Mouse (Mus musculus) thymus, postnatal 10 days (tissue): ENCODE data around the gene Tnfsf13.
"Not testable (repeated sequence)": the region's sequence is repeated elsewhere in the genome, so short reads cannot be mapped to it uniquely, and the experiment has no call there.

Experiments
- DNase-seq, 2 experiments: peaks; one replicate each; pipeline ENCODE4 v3.0.0; 2021; ENCODE audit warnings: low spot score in 2 of 2

Tnfsf13 gene

GRCm38 (mm10) chr11:69703814-69704612 is 18.4 kb upstream of the Tnfsf13 start:
- no peak for DNase-seq

DNA sequence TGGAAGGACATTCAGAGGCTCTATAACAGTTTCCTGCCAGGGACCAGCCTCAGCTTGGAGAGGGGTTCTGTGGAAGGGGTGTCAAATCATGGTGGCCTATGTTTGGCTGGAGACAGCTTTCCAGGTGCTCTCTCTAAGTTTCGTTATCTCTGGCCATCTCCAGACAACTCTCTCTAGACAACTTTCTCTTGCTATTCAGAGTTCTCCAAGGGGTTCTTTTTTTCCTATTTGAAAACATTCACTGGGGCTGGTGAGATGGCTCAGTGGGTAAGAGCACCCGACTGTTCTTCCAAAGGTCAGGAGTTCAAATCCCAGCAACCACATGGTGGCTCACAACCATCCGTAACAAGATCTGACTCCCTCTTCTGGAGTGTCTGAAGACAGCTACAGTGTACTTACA is 17.8 kb upstream of the Tnfsf13 start:
- DNase-seq: not testable (repeated sequence)

DNA sequence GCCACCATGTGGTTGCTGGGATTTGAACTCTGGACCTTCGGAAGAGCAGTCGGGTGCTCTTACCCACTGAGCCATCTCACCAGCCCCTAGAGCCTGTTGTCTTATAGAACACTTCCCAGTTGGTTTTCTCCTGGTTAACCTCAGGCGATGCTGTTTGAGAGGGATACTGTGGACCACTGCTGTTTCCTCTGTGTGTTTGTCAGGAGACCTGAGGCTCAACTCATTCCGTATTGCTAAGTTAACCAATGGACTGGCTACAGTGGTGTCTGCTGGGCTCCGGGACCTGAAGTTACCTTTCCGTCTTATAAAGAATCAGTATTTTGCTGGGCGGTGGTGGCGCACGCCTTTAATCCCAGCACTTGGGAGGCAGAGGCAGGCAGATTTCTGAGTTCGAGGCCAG is 17.3 kb upstream of the Tnfsf13 start:
- DNase-seq: not testable (repeated sequence)

DNA sequence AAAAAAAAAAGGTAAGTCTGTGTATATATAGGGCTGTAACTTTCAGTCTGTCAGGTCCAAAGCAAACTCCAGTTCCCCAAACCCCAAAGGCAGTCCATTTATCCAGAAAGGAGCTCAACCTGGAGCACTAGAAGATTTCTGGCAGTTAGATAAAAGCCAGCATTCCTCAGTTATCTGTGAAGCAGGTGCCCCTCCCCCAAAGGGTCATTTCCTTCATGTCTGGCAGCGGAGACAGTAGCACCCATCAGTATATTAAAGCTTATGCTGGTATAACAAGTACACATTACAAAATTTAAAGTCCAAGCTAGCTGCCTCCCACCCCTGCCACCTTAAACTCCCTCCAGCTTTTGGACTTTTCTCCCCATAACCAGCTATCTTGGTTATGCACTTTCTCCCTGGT is 14.0 kb upstream of the Tnfsf13 start:
- DNase-seq: no peak

- DNase-seq: no peak
These were observed 13.0 kb upstream of the Tnfsf13 start for GRCm38 (mm10) chr11:69698574-69698973.

- DNase-seq: no peak
These were observed 11.8 kb upstream of the Tnfsf13 start for GRCm38 (mm10) chr11:69697396-69697795.

- DNase-seq: no peak
These were observed 10.0 kb upstream of the Tnfsf13 start, which contains the start of the genes Tnfsf12 and Tnfsfm13 for GRCm38 (mm10) chr11:69695361-69696181. Gene Tnfsf12 (minus strand): TSS chr11:69695849. Gene Tnfsfm13 (minus strand): TSS chr11:69696098.

GRCm38 (mm10) chr11:69695046-69695360 is 9.4 kb upstream of the Tnfsf13 start:
- DNase-seq: no peak

DNA sequence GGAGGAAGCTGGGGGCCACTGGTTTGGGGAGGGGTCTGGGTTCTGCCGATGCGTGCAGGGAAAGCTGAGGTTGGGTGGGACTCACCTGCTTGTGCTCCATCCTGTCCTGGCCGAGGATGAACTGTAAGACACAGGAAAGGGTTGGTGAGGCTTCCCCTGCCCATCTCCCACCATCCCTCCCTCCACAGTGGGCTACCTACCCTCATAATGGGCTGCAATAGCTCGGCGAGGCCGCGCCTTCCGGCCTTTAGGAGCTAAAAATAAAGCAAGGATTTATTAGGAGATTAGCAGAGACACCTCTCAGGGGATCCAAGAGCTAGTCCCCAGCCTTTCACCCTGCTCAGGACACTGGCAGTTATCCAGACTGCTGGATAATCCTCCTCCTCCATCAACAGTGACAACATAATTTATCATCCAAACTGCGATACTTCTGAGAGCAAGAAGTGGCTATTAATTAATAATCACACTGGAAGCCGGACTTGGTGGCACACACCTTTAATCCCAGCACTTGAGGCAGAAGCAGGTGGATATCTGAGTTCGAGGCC is 7.9 kb upstream of the Tnfsf13 start:
- no peak for DNase-seq

GRCm38 (mm10) chr11:69692863-69693262 is 7.3 kb upstream of the Tnfsf13 start:
- no peak for DNase-seq

- DNase-seq: no peak
These were observed 6.7 kb upstream of the Tnfsf13 start for GRCm38 (mm10) chr11:69692196-69692811.

- DNase-seq: no peak
These were observed 4.3 kb upstream of the Tnfsf13 start for GRCm38 (mm10) chr11:69689891-69690290.

GRCm38 (mm10) chr11:69687061-69687460 is 1.5 kb upstream of the Tnfsf13 start:
- DNase-seq: no peak

GRCm38 (mm10) chr11:69686377-69686776 is 793 bp upstream of the Tnfsf13 start:
- no peak for DNase-seq

DNA sequence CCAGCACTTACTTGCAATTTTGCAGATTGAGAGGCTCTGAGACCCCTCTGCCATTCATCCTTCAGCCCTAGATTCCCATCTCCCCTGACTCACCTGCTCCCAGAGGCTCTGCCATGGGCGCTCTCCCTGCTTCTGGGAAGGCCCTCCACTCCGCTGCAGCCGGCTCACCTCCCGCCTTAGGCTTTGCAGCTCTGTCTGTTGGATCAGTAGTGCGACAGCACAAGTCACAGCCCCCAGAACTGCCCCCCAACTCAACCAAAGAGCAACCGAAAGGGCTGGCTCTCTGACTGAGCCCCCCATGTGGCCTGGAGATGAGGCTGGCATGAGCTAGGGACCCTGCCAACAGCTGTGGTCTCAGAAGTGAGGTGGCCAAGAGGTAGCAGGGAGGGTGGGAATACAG is 648 bp downstream of the Tnfsf13 start:
- no peak for DNase-seq

DNA sequence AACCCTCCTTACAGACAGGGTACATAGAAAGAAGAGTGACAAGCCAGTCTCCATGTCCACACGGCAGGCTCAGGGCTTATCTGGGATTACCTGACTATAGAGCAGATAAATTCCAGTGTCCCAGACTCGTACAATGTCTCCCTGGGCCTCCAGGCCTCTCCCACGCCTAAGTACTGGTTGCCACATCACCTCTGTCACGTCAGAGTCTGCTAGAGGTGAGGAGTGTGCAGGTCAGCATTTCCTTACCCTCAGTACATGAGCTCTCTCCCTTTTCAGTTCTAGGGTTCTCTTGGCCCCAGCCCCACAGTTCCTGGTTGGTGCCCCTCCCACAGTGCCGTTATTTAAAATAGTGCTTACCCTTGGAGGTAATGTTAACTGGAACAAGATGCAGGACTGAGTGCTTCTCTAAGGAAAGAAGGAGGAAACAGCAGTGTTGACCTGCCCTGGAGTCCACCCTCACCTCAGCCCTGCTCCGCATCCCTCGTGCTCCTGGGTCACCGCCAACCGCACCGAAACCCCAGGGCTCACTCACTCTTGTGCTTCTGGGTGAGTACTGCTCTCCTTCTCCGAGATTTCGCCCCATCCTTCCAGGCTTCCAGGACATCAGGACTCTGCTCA is 1.3 kb downstream of the Tnfsf13 start:
- no peak for DNase-seq

- no peak for DNase-seq
These were observed 2.0 kb downstream of the Tnfsf13 start for GRCm38 (mm10) chr11:69683576-69683975.

GRCm38 (mm10) chr11:69682840-69683533 is 2.6 kb downstream of the Tnfsf13 start:
- peak; percentile 75 to 90 for DNase-seq

GRCm38 (mm10) chr11:69682209-69682839 is 3.3 kb downstream of the Tnfsf13 start:
- no peak for DNase-seq

GRCm38 (mm10) chr11:69681314-69682208 is 4.0 kb downstream of the Tnfsf13 start, which contains the start of gene Senp3:
Gene Senp3 (minus strand): TSS chr11:69682084.
- peak; percentile 95 for DNase-seq
